Mouse (Mus musculus) MEL (cell line): Measurements from ENCODE around the gene Tmem256.

Source experiments
- CHD2 ChIP-seq: IDR thresholded peaks from 2 replicates; pipeline ENCODE4 v1.6.1; 2011; ENCODE audit warnings: low read length, improper control_type of control experiment
- CTCF ChIP-seq, 3 experiments: IDR thresholded peaks in 2 of 3; conservative IDR thresholded peaks in 1 of 3; 2 replicates each; pipeline ENCODE4 v1.5.1; 2011 to 2012; ENCODE audit warnings: low read length in 3 of 3, low read depth in 2 of 3, mild to moderate bottlenecking in 2 of 3, improper control_type of control experiment in 1 of 3, inconsistent platforms in 1 of 3, mixed read lengths in 1 of 3, moderate library complexity in 1 of 3; ENCODE audit not compliant: control insufficient read depth in 1 of 3, insufficient read depth in 1 of 3, poor library complexity in 1 of 3, severe bottlenecking in 1 of 3
- GABPA ChIP-seq: IDR thresholded peaks from 2 replicates; pipeline ENCODE4 v1.6.1; 2012; ENCODE audit warnings: low read depth, mild to moderate bottlenecking, inconsistent platforms, low read length, improper control_type of control experiment, moderate library complexity
- GATA1 ChIP-seq: IDR thresholded peaks from 2 replicates; pipeline ENCODE4 v1.6.1; 2011; ENCODE audit warnings: low read depth, low read length, improper control_type of control experiment
- POLR2A ChIP-seq, 2 experiments: IDR thresholded peaks; 2 replicates each; pipeline ENCODE4 v1.6.1; 2011 to 2012; ENCODE audit warnings: low read length in 2 of 2, mild to moderate bottlenecking in 2 of 2, control low read depth in 1 of 2, improper control_type of control experiment in 1 of 2, low read depth in 1 of 2, moderate library complexity in 1 of 2; ENCODE audit not compliant: control insufficient read depth in 1 of 2, insufficient read depth in 1 of 2, poor library complexity in 1 of 2
- TAL1 ChIP-seq: IDR thresholded peaks from 2 replicates; pipeline ENCODE4 v1.6.1; 2012; ENCODE audit warnings: mild to moderate bottlenecking, inconsistent platforms, low read length, moderate library complexity, mixed read lengths
- UBTF ChIP-seq: IDR thresholded peaks from 2 replicates; pipeline ENCODE4 v1.6.1; 2012; ENCODE audit warnings: low read depth, mild to moderate bottlenecking, inconsistent platforms, low read length, improper control_type of control experiment, moderate library complexity, borderline replicate concordance; ENCODE audit not compliant: insufficient read depth
- ZC3H11A ChIP-seq: IDR thresholded peaks from 2 replicates; pipeline ENCODE4 v1.6.1; 2012; ENCODE audit warnings: low read depth, mild to moderate bottlenecking, inconsistent platforms, low read length, improper control_type of control experiment

DNA sequence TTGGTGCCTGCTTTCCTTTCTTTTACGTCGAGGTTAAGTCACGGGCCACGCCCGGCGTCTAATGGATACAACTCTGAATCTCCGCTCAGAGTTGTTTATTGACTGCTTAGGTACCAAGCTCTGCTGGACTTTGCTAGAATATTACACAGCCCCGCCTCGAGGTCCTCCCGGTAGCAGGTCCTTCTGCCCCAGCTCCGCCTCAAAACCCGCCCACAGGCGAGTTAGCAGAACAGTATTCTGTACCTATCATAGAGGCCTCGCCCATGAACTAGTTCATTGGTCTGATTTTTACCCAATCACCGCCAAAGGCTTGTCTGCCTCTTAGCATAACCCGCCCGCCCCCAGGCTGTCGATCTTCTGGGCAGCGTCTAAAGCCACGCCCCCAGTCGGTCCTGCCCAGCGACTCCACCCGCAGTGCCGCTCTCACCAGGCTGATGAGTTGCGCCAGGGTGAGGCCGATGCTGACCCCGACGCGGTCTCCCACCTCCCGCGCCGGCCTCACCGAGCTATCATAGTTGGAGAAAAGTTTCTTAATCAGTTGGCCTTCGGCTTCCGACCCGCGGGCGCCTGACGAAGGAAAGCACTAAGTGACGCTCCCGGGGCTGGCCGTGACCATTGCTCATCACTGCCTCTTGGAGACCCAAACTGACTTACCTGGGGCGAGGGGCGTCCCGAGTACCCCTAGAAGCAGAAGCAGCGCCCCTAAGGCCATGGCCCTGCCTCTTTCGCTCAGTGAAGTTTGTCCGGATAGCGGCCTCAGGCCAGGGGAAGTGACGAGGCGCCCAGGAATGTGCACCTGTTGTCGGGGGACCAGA, 42.9 kb upstream of the Tmem256 start, which contains the start of gene Chrnb1:
- TF ChIP-seq CTCF (IDR thresholded peaks at IDR 0.05 in 2 of 3, conservative IDR thresholded peaks at IDR 0.05 in 1 of 3; ENCODE audit: control insufficient read depth in 1 of 3, insufficient read depth in 1 of 3, low read depth in 2 of 3, low read length in 3 of 3, poor library complexity in 1 of 3, severe bottlenecking in 1 of 3) (0 out of 6 replicates have a peak, but pooled peaks of 1 of the 3 experiments have one; percentile 10), UBTF (no peak), CHD2 (no peak), POLR2A (IDR thresholded peaks at IDR 0.05; ENCODE audit: control insufficient read depth in 1 of 2, insufficient read depth in 1 of 2, low read depth in 1 of 2, low read length in 2 of 2, poor library complexity in 1 of 2) (peak; percentile 17 to 73; a peak in 3 of 4 replicates), GABPA (no peak; the same call in 1 of the 2 replicates), ZC3H11A (no peak), GATA1 (no peak), TAL1 (no peak)
